Mouse (Mus musculus): ENCODE measurements around the gene Gabbr1. TPM values are rescaled to one million over a fixed set of nuclear protein-coding genes. Genes with fewer than 3 reads are reported as not detected.

The Gabbr1 gene
- total and polyA plus RNA-seq, 2 experiments from 2014 or later: 80.1 to 416 TPM

DNA sequence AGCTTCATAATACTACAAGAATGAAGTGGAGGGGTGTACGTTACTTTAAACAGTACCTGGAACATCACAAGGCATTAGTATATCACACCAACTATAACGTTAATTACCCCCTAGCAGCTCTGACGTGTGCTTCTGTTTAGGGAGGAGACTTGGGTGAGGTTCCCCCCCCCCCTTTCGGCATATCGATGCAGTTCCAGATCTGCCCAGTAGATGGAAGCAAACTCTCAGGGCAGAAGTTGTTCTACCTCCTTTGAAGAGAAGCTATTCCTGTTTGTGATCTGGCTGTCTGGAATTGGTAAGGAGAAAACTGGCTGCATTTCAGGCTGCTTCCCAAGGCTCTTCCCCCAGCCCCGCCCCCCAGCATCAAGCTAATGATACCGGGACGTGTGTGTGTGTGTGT is 37.6 kb downstream of the Gabbr1 start:
- peaks cover 7% of the 10 kb centered on the region; the same call in 1 of the 2 replicates for H3K4me1 ChIP-seq (ENCODE audit: insufficient read depth)
- H3K27ac ChIP-seq (ENCODE audit: low read depth, low read length): no peak overlapping the region
- WGBS: 6% methylated on average over 8 of the region's 8 CpGs
- peak; percentile 91 for TF ChIP-seq CTCF (IDR thresholded peaks at IDR 0.05; ENCODE audit: low read depth)
- H3K4me2 ChIP-seq (ENCODE audit: low read depth): no peak overlapping the region
- H3K4me3 ChIP-seq (ENCODE audit: low read depth, low read length): no peak overlapping the region
- no peaks in the 10 kb centered on the region for H3K27me3 ChIP-seq (ENCODE audit: insufficient read depth, low read length)
- H3K9ac ChIP-seq: no peak overlapping the region
- DNase-seq (peak; percentile 88), ATAC-seq (peak; percentile 62)
- H3K9me3 ChIP-seq (ENCODE audit: low read length): no peaks in the 10 kb centered on the region
- H3K36me3 ChIP-seq (ENCODE audit: insufficient read depth): no peaks in the 10 kb centered on the region

DNA sequence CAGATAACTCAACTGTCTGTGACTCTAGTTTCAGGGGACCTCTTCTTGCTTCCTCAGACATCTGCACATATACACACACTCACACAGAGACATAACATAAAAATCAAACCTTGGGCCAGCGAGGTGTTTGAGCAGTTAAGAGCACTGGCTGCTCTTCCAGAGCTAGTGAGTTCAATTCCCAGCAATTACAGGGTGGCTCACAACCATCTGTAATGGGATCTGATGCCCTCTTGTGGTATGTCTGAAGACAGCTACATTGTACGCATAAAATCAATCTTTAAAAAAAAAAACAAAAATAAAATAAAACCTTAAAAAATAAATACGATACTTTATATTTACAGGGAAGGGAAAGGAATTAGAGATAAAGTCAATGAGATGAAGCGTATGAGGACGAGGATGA is 38.9 kb downstream of the Gabbr1 start:
- Histone ChIP-seq H3K27ac (ENCODE audit: low read depth, low read length) (no peak overlapping the region), H3K4me2 (ENCODE audit: low read depth) (no peak overlapping the region), H3K27me3 (ENCODE audit: insufficient read depth, low read length) (no peaks in the 10 kb centered on the region), H3K9me3 (ENCODE audit: low read length) (no peaks in the 10 kb centered on the region), H3K36me3 (ENCODE audit: insufficient read depth) (no peaks in the 10 kb centered on the region), H3K9ac (no peak overlapping the region), H3K4me3 (ENCODE audit: low read depth, low read length) (no peak overlapping the region), H3K4me1 (ENCODE audit: insufficient read depth) (0 out of 2 replicates have a peak, but pooled peaks cover under 1% of the 10 kb centered on the region)
- DNase-seq (no peak), ATAC-seq (no peak)
- peak; percentile 60 for TF ChIP-seq CTCF (IDR thresholded peaks at IDR 0.05; ENCODE audit: low read depth)
- 71% methylated on average over 5 of the region's 5 CpGs for WGBS

DNA sequence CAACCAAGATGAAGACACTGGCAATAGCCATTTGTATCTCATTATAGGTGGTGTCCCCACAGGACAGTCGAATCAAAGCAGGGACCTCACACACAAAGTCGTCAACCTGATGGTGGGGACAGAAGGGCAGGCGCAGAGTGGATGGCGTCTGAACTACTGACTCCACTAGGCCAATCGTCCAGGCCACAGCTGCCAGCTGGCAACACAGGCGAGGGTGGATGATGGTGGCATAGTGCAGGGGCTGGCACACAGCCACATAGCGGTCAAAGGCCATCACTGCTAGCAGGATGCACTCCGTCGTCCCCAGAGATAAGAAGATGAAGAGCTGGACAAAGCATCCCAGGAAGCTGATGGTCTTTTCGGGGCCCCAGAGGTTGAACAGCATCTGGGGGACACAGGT is 39.8 kb downstream of the Gabbr1 start:
- Histone ChIP-seq H3K4me2 (ENCODE audit: low read depth) (no peak overlapping the region), H3K27me3 (ENCODE audit: insufficient read depth, low read length) (no peaks in the 10 kb centered on the region), H3K9ac (no peak overlapping the region), H3K9me3 (ENCODE audit: low read length) (no peaks in the 10 kb centered on the region), H3K4me1 (ENCODE audit: insufficient read depth) (no peaks in the 10 kb centered on the region), H3K4me3 (ENCODE audit: low read depth, low read length) (no peak overlapping the region), H3K36me3 (ENCODE audit: insufficient read depth) (no peaks in the 10 kb centered on the region), H3K27ac (ENCODE audit: low read depth, low read length) (no peak overlapping the region)
- no peak for DNase-seq
- no peak for TF ChIP-seq CTCF (IDR thresholded peaks at IDR 0.05; ENCODE audit: low read depth)
- 77% methylated on average over 10 of the region's 10 CpGs for WGBS
- no peak for ATAC-seq

GRCm38 (mm10) chr17:37088399-37088798 is 42.6 kb downstream of the Gabbr1 start, which contains the start of gene Olfr90:
TSS of gene Olfr90 (minus strand) at chr17:37088499.
- H3K9ac ChIP-seq: no peak within 1 kb of the TSS
- ATAC-seq (no peak), DNase-seq (no peak)
- no peak for TF ChIP-seq CTCF (IDR thresholded peaks at IDR 0.05; ENCODE audit: low read depth)
- H3K27ac ChIP-seq (ENCODE audit: low read depth, low read length): no peak within 1 kb of the TSS
- no peaks in the 10 kb centered on the region for H3K9me3 ChIP-seq (ENCODE audit: low read length)
- no peak within 1 kb of the TSS for H3K4me2 ChIP-seq (ENCODE audit: low read depth)
- no peak within 1 kb of the TSS for H3K4me3 ChIP-seq (ENCODE audit: low read depth, low read length)
- no peaks in the 10 kb centered on the region for H3K4me1 ChIP-seq (ENCODE audit: insufficient read depth)
- H3K36me3 ChIP-seq (ENCODE audit: insufficient read depth): no peaks in the 10 kb centered on the region
- H3K27me3 ChIP-seq (ENCODE audit: insufficient read depth, low read length): no peaks in the 10 kb centered on the region

- no peak overlapping the region for H3K27ac ChIP-seq (ENCODE audit: low read depth, low read length)
- no peak overlapping the region for H3K4me2 ChIP-seq (ENCODE audit: low read depth)
- no peaks in the 10 kb centered on the region for H3K9me3 ChIP-seq (ENCODE audit: low read length)
- DNase-seq (no peak), ATAC-seq (no peak)
- H3K27me3 ChIP-seq (ENCODE audit: insufficient read depth, low read length): no peaks in the 10 kb centered on the region
- H3K4me3 ChIP-seq (ENCODE audit: low read depth, low read length): no peak overlapping the region
- no peak overlapping the region for H3K9ac ChIP-seq
- H3K36me3 ChIP-seq (ENCODE audit: insufficient read depth): no peaks in the 10 kb centered on the region
- TF ChIP-seq CTCF (IDR thresholded peaks at IDR 0.05; ENCODE audit: low read depth): no peak
- no peaks in the 10 kb centered on the region for H3K4me1 ChIP-seq (ENCODE audit: insufficient read depth)
- 81% methylated on average over 1 of the region's 1 CpGs for WGBS
Measured at GRCm38 (mm10) chr17:37092198-37092597, 46.4 kb downstream of the Gabbr1 start.

- no peak for ATAC-seq
- 76% methylated on average over 5 of the region's 5 CpGs for WGBS
Measured at GRCm38 (mm10) chr17:37093289-37093688, 47.5 kb downstream of the Gabbr1 start.

DNA sequence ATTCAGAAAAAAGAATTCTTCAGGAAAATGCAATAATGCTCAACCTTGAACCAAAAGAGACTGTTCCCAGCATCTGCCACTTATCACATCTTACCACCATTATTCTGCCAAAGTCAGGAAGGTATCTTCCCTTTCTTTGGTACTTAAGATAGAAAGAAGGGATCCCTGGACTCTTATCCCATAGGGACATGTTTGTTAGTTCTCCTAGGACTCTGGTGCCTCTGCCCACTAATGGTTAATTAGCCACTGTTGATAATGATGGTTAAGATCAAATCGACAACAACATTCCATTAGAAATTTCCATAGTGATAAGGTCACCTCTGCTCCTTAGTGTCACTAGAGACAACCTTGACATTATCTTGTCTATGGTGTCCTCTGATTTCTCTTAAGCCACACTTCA is 52.4 kb downstream of the Gabbr1 start, which contains the start of gene Olfr91:
Gene Olfr91, minus strand, starts transcription at position 101 of the 400 bp plus-strand sequence.
- Histone ChIP-seq H3K4me3 (ENCODE audit: low read depth, low read length) (no peak within 1 kb of the TSS), H3K27me3 (ENCODE audit: insufficient read depth, low read length) (no peaks in the 10 kb centered on the region), H3K4me2 (ENCODE audit: low read depth) (no peak within 1 kb of the TSS), H3K27ac (ENCODE audit: low read depth, low read length) (no peak within 1 kb of the TSS), H3K9ac (no peak within 1 kb of the TSS), H3K9me3 (ENCODE audit: low read length) (no peaks in the 10 kb centered on the region), H3K4me1 (ENCODE audit: insufficient read depth) (no peaks in the 10 kb centered on the region), H3K36me3 (ENCODE audit: insufficient read depth) (no peaks in the 10 kb centered on the region)
- TF ChIP-seq CTCF (IDR thresholded peaks at IDR 0.05; ENCODE audit: low read depth): no peak
- WGBS: 83% methylated on average over 1 of the region's 1 CpGs
- ATAC-seq: no peak
- no peak for DNase-seq

More at GRCm38 (mm10) chr17:37093289-37093688, 47.5 kb downstream of the Gabbr1 start:
- H3K27me3 ChIP-seq (ENCODE audit: insufficient read depth, low read length): no peaks in the 10 kb centered on the region
- H3K27ac ChIP-seq (ENCODE audit: low read depth, low read length): no peak overlapping the region
- no peaks in the 10 kb centered on the region for H3K4me1 ChIP-seq (ENCODE audit: insufficient read depth)
- H3K4me3 ChIP-seq (ENCODE audit: low read depth, low read length): no peak overlapping the region
- H3K4me2 ChIP-seq (ENCODE audit: low read depth): no peak overlapping the region
- no peaks in the 10 kb centered on the region for H3K36me3 ChIP-seq (ENCODE audit: insufficient read depth)
- no peak overlapping the region for H3K9ac ChIP-seq
- no peaks in the 10 kb centered on the region for H3K9me3 ChIP-seq (ENCODE audit: low read length)
- DNase-seq: no peak
- no peak for TF ChIP-seq CTCF (IDR thresholded peaks at IDR 0.05; ENCODE audit: low read depth)
